Mouse (Mus musculus) small intestine, adult 2 months (tissue): ENCODE data around the gene Gli3. TPM values are rescaled to one million over a fixed set of nuclear protein-coding genes. Genes with fewer than 3 reads are reported as not detected.

Experiments
- H3K27ac ChIP-seq: fragments of 200-500 bp; 2 replicates; pipeline ENCODE4 v1.5.1; 2012; ENCODE audit warnings: low read depth, low read length, control low read depth, inconsistent platforms; ENCODE audit not compliant: insufficient read depth
- H3K27me3 ChIP-seq: fragments of 200-500 bp; 2 replicates; pipeline ENCODE4 v1.6.1; 2012; ENCODE audit warnings: mild to moderate bottlenecking, moderate library complexity, low read length, inconsistent platforms; ENCODE audit not compliant: control insufficient read depth, insufficient read depth
- H3K36me3 ChIP-seq: fragments of 200-500 bp; 2 replicates; pipeline ENCODE4 v1.6.1; 2012; ENCODE audit warnings: mild to moderate bottlenecking, low read length, control low read depth, inconsistent platforms; ENCODE audit not compliant: control insufficient read depth, insufficient read depth
- H3K4me1 ChIP-seq: fragments of 200-500 bp; 2 replicates; pipeline ENCODE4 v1.6.1; 2012; ENCODE audit warnings: low read length, inconsistent platforms, mixed read lengths; ENCODE audit not compliant: control insufficient read depth, insufficient read depth, insufficient read length
- H3K4me3 ChIP-seq: fragments of 200-500 bp; 2 replicates; pipeline ENCODE4 v1.5.1; 2012; ENCODE audit warnings: low read depth, mild to moderate bottlenecking, control low read depth, inconsistent platforms, low read length, moderate library complexity
- CTCF ChIP-seq: fragments of 200-500 bp; IDR thresholded peaks from 2 replicates; pipeline ENCODE4 v1.5.1; 2012; ENCODE audit warnings: low read depth, mild to moderate bottlenecking, control low read depth, inconsistent platforms, low read length, moderate library complexity, mixed read lengths; ENCODE audit not compliant: insufficient replicate concordance, insufficient read length; ENCODE audit errors: extremely low read depth
- POLR2A ChIP-seq: fragments of 200-500 bp; IDR thresholded peaks from 2 replicates; pipeline ENCODE4 v1.6.1; 2012; ENCODE audit warnings: low read depth, mild to moderate bottlenecking, control low read depth, inconsistent platforms, low read length, moderate library complexity
- WGBS: fragments of 180-500 bp; shearing (Covaris S2); methylation state at CpG from one replicate; pipeline ENCODE4 v1.1.7; 2018; 5-methylcytosine and 5-hydroxymethylcytosine counted together
- polyA plus RNA-seq: library from polyadenylated mRNA; depleted of rRNA; stranded (reverse); fragments of >200 nt; gene quantifications from 2 replicates; pipeline ENCODE4 v1.2.3, GENCODE M21; 2012

Gene Gli3
- polyA plus RNA-seq, 1 experiment: 0.96 TPM

- Histone ChIP-seq H3K4me3 (no peak overlapping the region), H3K27me3 (no peaks in the 10 kb centered on the region), H3K27ac (no peak overlapping the region), H3K4me1 (no peaks in the 10 kb centered on the region), H3K36me3 (no peaks in the 10 kb centered on the region)
- no peak for TF ChIP-seq CTCF
- WGBS: 48% methylated on average over 1 of the region's 1 CpGs
Observed at GRCm38 (mm10) chr13:15681530-15681929, 218.5 kb downstream of the Gli3 start.

GRCm38 (mm10) chr13:15683006-15683405, 220.0 kb downstream of the Gli3 start:
- Histone ChIP-seq H3K4me3 (no peak overlapping the region), H3K36me3 (no peaks in the 10 kb centered on the region), H3K4me1 (no peaks in the 10 kb centered on the region), H3K27me3 (no peaks in the 10 kb centered on the region), H3K27ac (no peak overlapping the region)
- no peak for TF ChIP-seq CTCF
- TF ChIP-seq POLR2A: no peak
- 31% methylated on average over 1 of the region's 1 CpGs for WGBS

- Histone ChIP-seq H3K4me3 (no peak overlapping the region), H3K27ac (no peak overlapping the region), H3K36me3 (no peaks in the 10 kb centered on the region), H3K4me1 (no peaks in the 10 kb centered on the region), H3K27me3 (no peaks in the 10 kb centered on the region)
- TF ChIP-seq POLR2A (no peak), CTCF (no peak)
- 68% methylated on average over 6 of the region's 6 CpGs for WGBS
Observed at GRCm38 (mm10) chr13:15688074-15688825, 225.2 kb downstream of the Gli3 start.

- Histone ChIP-seq H3K4me1 (no peaks in the 10 kb centered on the region), H3K36me3 (no peaks in the 10 kb centered on the region), H3K4me3 (no peak overlapping the region), H3K27me3 (no peaks in the 10 kb centered on the region), H3K27ac (no peak overlapping the region)
- 47% methylated on average over 5 of the region's 5 CpGs for WGBS
- no peak for TF ChIP-seq CTCF
- no peak for TF ChIP-seq POLR2A
Observed at GRCm38 (mm10) chr13:15688826-15689501, 225.9 kb downstream of the Gli3 start.

GRCm38 (mm10) chr13:15691751-15692464, 228.9 kb downstream of the Gli3 start:
- Histone ChIP-seq H3K4me3 (no peak overlapping the region), H3K27ac (no peak overlapping the region), H3K4me1 (no peaks in the 10 kb centered on the region), H3K27me3 (no peaks in the 10 kb centered on the region), H3K36me3 (no peaks in the 10 kb centered on the region)
- 47% methylated on average over 5 of the region's 5 CpGs for WGBS
- TF ChIP-seq CTCF: no peak
- TF ChIP-seq POLR2A: no peak

- no peaks in the 10 kb centered on the region for H3K4me1 ChIP-seq
- H3K27me3 ChIP-seq: no peaks in the 10 kb centered on the region
- no peak for TF ChIP-seq CTCF
- TF ChIP-seq POLR2A: no peak
- H3K36me3 ChIP-seq: no peaks in the 10 kb centered on the region
- H3K27ac ChIP-seq: no peak overlapping the region
- no peak overlapping the region for H3K4me3 ChIP-seq
Observed at GRCm38 (mm10) chr13:15692465-15692809, 229.4 kb downstream of the Gli3 start.

- no peak overlapping the region for H3K27ac ChIP-seq
- TF ChIP-seq CTCF: no peak
- no peak for TF ChIP-seq POLR2A
- no peaks in the 10 kb centered on the region for H3K4me1 ChIP-seq
- 86% methylated on average over 4 of the region's 4 CpGs for WGBS
- no peaks in the 10 kb centered on the region for H3K27me3 ChIP-seq
- no peak overlapping the region for H3K4me3 ChIP-seq
- H3K36me3 ChIP-seq: no peaks in the 10 kb centered on the region
Observed at GRCm38 (mm10) chr13:15698284-15698683, 235.2 kb downstream of the Gli3 start.
